Mouse (Mus musculus) embryonic stem cell, embryonic (primary cell): Measurements from ENCODE around the gene Ache.

Source experiments
- CTCF ChIA-PET, 4 experiments: fragments of 300-600 bp in 2 of 4; fragments of 350-600 bp in 2 of 4; sonication (Branson Sonifier 250); formaldehyde crosslinking; loops; one replicate each; lab custom pipeline; 2022; ENCODE audit warnings: inconsistent platforms in 2 of 4; lab: Charles Lee
- POLR2A ChIA-PET, 4 experiments: fragments of 300-600 bp in 2 of 4; fragments of 350-600 bp in 2 of 4; sonication (Branson Sonifier 250); formaldehyde crosslinking; loops; one replicate each; lab custom pipeline; 2022; ENCODE audit warnings: antibody characterized with exemption in 4 of 4, inconsistent platforms in 1 of 4; lab: Charles Lee

The Ache gene

DNA sequence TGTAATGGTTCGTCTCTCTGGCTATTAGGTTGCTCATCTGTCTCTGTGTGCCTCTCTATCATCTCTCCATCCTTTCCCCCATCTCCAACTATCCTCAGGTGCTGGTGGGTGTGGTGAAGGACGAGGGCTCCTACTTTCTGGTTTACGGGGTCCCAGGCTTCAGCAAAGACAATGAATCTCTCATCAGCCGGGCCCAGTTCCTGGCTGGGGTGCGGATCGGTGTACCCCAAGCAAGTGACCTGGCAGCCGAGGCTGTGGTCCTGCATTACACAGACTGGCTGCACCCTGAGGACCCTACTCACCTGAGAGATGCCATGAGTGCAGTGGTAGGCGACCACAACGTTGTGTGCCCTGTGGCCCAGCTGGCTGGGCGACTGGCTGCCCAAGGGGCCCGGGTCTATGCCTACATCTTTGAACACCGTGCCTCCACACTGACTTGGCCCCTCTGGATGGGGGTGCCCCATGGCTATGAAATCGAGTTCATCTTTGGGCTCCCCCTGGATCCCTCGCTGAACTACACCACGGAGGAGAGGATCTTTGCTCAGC, 4.1 kb downstream of the Ache start:
- ChIA-PET CTCF (interaction anchor here in 2 of 4 experiments (0.5 to 2.3 kb wide), 7 partner anchors 15 to 249 kb away, joined by 3 to 6 read pairs (median 3); no protein-coding TSS in a partner anchor), POLR2A (interaction anchor here in 2 of 4 experiments (0.6 to 7.4 kb wide), 6 partner anchors 13 to 292 kb away, joined by 3 to 135 read pairs (median 5); partner anchors contain the start of genes Srrt (in 2 of the 2) and Slc12a9 (in 1 of the 2))

DNA sequence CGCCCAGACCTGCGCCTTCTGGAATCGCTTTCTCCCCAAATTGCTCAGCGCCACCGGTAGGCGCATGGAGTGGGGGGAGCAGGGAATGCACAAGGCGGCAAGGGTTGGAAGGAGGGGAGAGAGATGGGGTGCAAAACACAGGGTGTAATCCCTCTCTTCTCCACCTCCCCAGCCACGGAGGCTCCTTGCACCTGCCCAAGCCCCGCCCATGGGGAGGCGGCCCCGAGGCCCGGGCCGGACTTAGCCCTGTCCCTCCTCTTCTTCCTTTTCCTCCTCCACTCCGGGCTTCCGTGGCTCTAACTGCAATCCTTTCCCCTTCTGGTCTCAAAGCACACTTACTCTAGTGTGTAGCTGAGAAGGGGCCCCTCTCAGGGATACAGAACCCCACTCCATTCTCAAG, 6.0 kb downstream of the Ache start:
- POLR2A ChIA-PET: interaction anchor here in 3 of 4 experiments (0.6 to 7.4 kb wide), 15 partner anchors 11 to 237 kb away, joined by 3 to 135 read pairs (median 4); partner anchors contain the start of genes Pop7 (in 2 of the 3) and Srrt (in 2 of the 3)
- CTCF ChIA-PET: interaction anchor here in 1 of 4 experiments (0.9 kb wide), 1 partner anchor 40 kb away, joined by 3 read pairs; the partner anchor contains the start of gene Slc12a9

DNA sequence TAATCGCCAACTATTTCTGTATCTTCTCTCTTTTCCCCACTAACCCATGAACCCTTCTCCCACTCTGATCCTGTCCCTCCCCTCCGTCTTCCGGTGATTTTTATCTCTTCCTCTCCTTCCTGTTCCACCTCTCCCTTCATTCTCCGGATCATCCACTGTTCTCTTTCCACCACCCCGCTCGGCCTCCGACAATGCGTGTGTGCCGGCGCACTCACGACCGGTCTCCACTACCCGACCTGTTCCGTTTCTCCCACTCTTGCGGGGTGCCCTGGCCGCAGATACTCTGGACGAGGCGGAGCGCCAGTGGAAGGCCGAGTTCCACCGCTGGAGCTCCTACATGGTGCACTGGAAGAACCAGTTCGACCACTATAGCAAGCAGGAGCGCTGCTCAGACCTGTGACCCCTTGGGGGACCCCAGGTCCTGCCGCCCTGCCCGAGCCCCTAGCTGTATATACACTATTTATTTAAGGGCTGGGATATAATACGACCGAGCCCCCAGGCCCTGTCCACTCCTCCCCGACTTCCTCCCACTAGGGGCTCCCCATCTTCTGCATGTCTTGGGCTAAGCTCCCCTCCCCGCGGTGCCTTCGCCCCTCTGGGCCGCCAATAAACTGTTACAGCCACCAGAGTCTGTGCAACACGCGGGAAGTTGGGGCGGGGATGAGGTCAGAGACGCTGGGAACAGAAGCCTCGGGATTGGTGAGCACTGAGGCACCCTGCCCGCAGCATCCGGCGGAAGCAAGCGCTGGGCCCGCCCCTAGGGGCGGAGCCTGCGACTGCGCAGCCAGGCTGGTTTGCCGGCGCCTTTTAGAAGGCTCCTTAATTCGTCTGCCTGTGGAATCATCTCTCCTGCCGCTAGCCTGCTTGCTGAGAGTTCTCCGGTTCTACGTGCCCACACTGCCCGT, 6.8 kb downstream of the Ache start, which contains the start of gene Ufsp1:
Gene Ufsp1 (plus strand): TSS at position 791 of the 905 bp plus-strand sequence.
- CTCF ChIA-PET: interaction anchor here in 3 of 4 experiments (0.5 to 0.9 kb wide), 5 partner anchors 40 to 1817 kb away, joined by 3 to 27 read pairs (median 4); partner anchors contain the start of gene Slc12a9 (in 1 of the 3)
- POLR2A ChIA-PET: interaction anchor here (0.6 to 7.4 kb wide), 23 partner anchors 10 to 714 kb away, joined by 3 to 135 read pairs (median 3); partner anchors contain the start of genes Pop7 (in 3 of the 4) and Srrt (in 3 of the 4)

DNA sequence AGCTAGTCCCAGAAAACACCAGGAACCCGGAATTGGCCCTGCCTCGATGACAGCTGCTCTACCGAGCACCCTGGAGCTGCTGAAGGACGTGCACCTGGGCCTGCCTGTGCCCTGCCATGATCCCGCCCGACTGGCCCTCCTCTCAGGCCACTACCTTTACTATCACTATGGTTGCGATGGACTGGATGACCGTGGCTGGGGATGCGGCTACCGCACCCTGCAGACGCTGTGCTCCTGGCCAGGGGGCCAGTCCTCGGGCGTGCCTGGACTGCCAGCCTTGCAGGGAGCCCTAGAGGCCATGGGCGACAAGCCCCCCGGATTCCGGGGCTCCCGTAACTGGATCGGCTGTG, 7.4 kb downstream of the Ache start:
- ChIA-PET CTCF (interaction anchor here in 2 of 4 experiments (0.5 to 0.6 kb wide), 2 partner anchors 87 to 1816 kb away, joined by 3 to 4 read pairs; no protein-coding TSS in a partner anchor), POLR2A (interaction anchor here (0.6 to 7.4 kb wide), 14 partner anchors 10 to 315 kb away, joined by 3 to 135 read pairs (median 6); partner anchors contain the start of genes Srrt (in 3 of the 4) and Pop7 (in 2 of the 4))

DNA sequence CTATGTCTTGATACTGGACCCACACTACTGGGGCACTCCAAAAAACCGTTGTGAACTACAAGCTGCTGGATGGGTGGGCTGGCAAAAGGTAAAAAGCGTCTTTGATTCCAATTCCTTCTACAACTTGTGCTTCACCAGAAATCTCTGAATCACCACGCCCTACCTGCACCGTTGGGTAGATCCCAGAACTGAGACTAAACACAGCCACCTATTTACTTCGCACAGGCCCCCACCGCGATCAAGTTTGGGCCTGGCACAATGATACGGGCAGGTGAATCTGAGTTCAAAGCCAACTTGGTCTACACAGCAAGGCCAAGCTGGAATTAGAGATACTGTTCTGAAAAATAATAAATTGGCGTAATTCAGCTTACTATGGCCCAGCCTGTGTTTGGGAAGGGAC, 8.0 kb downstream of the Ache start:
- CTCF ChIA-PET: no interaction called here
- POLR2A ChIA-PET: interaction anchor here (0.6 to 7.4 kb wide), 8 partner anchors 8 to 492 kb away, joined by 3 to 135 read pairs (median 6); partner anchors contain the start of genes Srrt (in 3 of the 4), Ache (in 1 of the 4) and Mepce (in 1 of the 4)

DNA sequence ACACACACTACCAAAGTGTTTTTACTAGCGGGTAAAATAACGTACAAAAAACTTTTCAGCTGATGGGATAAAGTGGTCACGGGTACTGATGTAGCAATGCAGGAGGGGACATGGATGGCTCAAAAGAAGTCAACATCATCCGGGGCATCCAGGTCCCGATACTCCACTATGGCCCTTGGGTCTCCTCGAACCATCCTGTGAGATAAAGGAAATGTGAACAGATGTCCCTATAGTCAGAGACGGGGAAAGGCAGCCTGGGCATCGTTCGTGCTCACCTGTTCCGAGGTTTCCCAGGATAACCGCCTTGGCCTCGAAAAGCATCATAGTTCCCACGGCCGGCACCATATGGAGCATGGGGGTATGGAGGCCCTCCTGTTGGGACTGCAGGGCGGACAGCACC, 8.4 kb downstream of the Ache start:
- CTCF ChIA-PET: interaction anchor here in 1 of 4 experiments (0.9 kb wide), 1 partner anchor 9 kb away, joined by 4 read pairs; no protein-coding TSS in a partner anchor
- POLR2A ChIA-PET: interaction anchor here (0.6 to 7.4 kb wide), 8 partner anchors 8 to 492 kb away, joined by 3 to 135 read pairs (median 6); partner anchors contain the start of genes Srrt (in 3 of the 4), Ache (in 1 of the 4) and Mepce (in 1 of the 4)

DNA sequence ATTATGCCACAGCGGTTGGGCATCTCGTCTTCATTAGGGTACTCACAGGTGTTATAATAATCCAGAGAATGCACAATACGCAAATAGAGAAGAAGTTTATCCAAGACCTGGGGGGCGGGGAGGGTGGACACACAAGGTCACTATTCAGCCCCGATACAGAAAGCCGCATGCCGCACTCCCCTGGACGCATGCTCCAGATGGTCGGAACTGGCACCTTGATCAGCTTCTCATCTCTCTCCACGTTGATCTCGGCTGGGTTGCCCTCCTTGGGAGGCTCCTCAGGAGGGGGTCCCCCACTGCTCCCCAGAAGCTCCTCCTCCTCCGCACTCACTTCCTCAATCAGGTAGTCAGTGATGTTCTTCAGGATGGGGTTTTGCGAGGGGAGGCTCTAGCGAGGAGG, 9.8 kb downstream of the Ache start:
- CTCF ChIA-PET: no interaction called here

DNA sequence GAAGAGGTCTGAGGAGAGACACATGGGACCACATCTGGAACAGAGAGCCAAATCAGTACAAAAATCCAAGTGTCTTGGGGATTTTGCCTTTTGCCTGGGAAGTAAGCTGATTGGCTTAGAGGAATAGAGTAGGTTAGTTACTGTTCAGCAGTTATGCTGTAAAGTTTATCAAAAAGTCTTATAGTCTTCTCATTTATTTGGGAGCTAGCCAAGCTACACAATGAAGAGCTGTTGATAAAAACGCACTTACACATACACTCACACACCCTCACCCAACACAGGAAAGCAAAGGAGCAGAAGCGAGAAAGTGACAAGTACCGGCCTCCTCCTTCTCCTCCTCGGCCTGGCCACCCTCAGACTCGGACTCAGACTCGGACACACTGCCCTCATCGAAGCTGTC, 11.9 kb downstream of the Ache start:
- ChIA-PET CTCF (interaction anchor here in 1 of 4 experiments (0.6 kb wide), 1 partner anchor 520 kb away, joined by 6 read pairs; no protein-coding TSS in a partner anchor), POLR2A (interaction anchor here in 2 of 4 experiments (0.9 to 1.3 kb wide), 2 partner anchors 12 to 15 kb away, joined by 4 to 5 read pairs; partner anchors contain the start of genes Ache (in 1 of the 2) and Trip6 (in 1 of the 2))

More for the DNA sequence above, 9.8 kb downstream of the Ache start:
- POLR2A ChIA-PET: interaction anchor here in 2 of 4 experiments (0.5 to 7.4 kb wide), 6 partner anchors 8 to 206 kb away, joined by 3 to 135 read pairs (median 3); partner anchors contain the start of genes Srrt (in 2 of the 2) and Pop7 (in 1 of the 2)

DNA sequence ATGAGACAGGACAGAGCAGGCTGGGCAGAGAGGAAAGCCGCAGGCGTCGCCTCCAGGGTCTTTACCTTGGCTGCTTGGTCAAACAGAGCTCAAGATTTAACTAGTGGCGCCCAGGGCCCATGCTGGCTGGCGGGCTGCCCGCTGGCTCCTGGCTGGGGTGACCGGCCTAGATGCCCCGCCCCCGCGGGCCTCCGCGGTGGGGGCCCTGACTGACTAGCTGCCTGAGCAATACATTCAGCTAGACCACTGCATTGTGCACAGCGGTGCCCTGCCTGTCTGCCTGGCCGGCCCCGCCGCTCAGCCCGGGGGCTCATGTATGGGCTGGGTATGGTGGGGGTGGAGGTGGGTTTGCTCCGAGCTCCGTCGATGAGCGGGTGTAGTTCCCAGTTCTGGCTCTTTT, 13.9 kb downstream of the Ache start:
- ChIA-PET POLR2A (interaction anchor here in 2 of 4 experiments (0.6 to 1.8 kb wide), 6 partner anchors 10 to 229 kb away, joined by 3 to 4 read pairs (median 3); partner anchors contain the start of genes Serpine1 (in 1 of the 2) and Slc12a9 (in 1 of the 2)), CTCF (interaction anchor here in 3 of 4 experiments (0.6 to 1.7 kb wide), 3 partner anchors 14 to 294 kb away, joined by 3 to 4 read pairs (median 4); partner anchors contain the start of gene Ache (in 1 of the 3))

DNA sequence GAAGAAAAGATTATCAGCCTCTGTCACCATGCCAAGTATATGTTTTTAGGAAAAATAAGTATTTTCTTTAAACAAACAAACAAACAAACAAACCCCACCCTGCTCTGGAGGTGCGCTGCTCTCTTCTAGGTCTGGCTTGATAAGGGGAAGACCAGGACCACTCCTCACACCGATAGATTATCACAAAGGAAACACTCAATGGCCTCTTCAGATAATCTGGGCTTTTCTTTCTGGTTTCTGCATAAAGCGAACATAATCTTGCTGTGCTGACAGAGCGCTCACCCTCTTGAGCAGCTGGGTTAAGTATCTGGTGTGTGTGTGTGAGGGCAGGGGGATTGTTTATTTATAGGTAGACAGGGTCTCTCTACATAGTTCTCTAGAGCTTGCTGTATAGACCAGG, 16.3 kb downstream of the Ache start:
- POLR2A ChIA-PET: interaction anchor here (0.6 to 7.1 kb wide), 16 partner anchors 7 to 258 kb away, joined by 3 to 135 read pairs (median 6); partner anchors contain the start of genes Ufsp1 (in 3 of the 4), Ache (in 2 of the 4), Trip6 (in 2 of the 4) and Ephb4 (in 1 of the 4)
- CTCF ChIA-PET: interaction anchor here in 3 of 4 experiments (0.5 to 1.3 kb wide), 6 partner anchors 15 to 1335 kb away, joined by 3 to 4 read pairs (median 3); partner anchors contain the start of gene Fis1 (in 1 of the 3)

DNA sequence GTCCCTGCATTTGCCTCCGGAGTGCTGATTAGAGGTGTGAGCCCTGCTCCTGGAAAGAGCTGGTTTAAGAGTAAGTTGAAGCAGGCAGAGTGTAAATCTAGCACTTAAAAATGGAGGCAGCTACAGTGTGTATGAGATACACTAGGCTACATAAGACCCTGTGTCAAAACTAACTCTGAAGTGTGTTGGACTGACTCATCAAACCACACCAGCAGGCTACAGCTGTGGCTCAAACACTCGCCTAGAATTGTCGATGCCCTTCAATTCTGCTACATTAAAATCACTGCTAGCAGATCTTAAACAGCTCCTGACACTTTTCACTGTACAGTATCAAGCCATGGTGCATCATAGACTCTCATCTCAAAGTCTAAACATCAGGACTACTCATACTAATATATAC, 16.8 kb downstream of the Ache start:
- POLR2A ChIA-PET: interaction anchor here (0.6 to 7.1 kb wide), 19 partner anchors 8 to 259 kb away, joined by 3 to 135 read pairs (median 6); partner anchors contain the start of genes Ufsp1 (in 3 of the 4), Ache (in 2 of the 4), Ephb4 (in 1 of the 4) and Slc12a9 (in 1 of the 4)
- CTCF ChIA-PET: interaction anchor here in 2 of 4 experiments (0.5 to 1.5 kb wide), 4 partner anchors 17 to 1335 kb away, joined by 3 read pairs; partner anchors contain the start of genes Ache (in 1 of the 2) and Fis1 (in 1 of the 2)

DNA sequence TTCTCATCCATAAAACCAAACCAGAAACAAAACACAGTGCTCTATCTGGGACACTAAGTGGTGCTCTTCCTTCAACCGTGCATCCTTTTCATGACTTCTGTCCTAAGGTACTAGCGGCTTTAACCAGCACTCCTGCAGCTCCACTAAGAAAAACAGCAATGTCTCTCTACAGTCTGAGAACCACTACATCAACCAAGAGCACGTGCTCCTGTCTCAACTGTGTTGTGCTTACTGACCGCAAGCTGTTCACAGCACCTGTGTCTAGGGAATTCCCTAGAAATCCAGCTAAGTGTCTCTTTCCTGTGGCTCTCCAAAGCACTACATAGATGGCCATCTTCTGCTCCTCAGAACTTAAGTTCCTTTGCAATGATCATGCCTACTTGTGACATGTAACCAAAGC, 17.5 kb downstream of the Ache start:
- ChIA-PET POLR2A (interaction anchor here (0.5 to 7.1 kb wide), 24 partner anchors 9 to 388 kb away, joined by 3 to 135 read pairs (median 6); partner anchors contain the start of genes Ufsp1 (in 3 of the 4), Ache (in 2 of the 4), Trip6 (in 2 of the 4) and Ephb4 (in 1 of the 4)), CTCF (interaction anchor here in 2 of 4 experiments (0.8 to 1.5 kb wide), 2 partner anchors 18 kb away, joined by 3 to 4 read pairs; partner anchors contain the start of gene Ache (in 1 of the 2))

DNA sequence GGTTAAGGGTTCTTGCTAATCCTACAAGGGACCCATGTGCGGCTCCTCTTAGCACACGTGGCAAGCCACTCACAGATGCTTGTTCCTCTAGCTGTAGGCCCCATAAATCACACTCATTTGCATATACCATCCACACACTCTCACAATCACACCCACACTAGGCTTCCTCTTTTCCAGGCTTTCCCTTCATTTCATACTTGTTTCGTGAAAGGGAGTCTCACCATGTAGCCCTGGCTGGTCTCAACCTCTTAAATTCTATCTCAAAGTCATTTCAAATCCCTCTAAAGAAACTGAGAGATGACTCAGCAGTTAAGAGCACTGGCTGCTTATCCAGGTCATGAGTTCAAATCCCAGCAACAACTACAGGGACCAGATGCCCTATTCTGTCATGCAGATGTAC, 18.5 kb downstream of the Ache start:
- POLR2A ChIA-PET: interaction anchor here (0.6 to 7.1 kb wide), 25 partner anchors 8 to 353 kb away, joined by 3 to 135 read pairs (median 7); partner anchors contain the start of genes Ache (in 2 of the 4), Pop7 (in 2 of the 4), Ufsp1 (in 2 of the 4) and Ephb4 (in 1 of the 4)
- CTCF ChIA-PET: interaction anchor here in 2 of 4 experiments (0.6 to 1.4 kb wide), 3 partner anchors 15 to 147 kb away, joined by 3 to 7 read pairs (median 3); partner anchors contain the start of gene Ache (in 1 of the 2)

DNA sequence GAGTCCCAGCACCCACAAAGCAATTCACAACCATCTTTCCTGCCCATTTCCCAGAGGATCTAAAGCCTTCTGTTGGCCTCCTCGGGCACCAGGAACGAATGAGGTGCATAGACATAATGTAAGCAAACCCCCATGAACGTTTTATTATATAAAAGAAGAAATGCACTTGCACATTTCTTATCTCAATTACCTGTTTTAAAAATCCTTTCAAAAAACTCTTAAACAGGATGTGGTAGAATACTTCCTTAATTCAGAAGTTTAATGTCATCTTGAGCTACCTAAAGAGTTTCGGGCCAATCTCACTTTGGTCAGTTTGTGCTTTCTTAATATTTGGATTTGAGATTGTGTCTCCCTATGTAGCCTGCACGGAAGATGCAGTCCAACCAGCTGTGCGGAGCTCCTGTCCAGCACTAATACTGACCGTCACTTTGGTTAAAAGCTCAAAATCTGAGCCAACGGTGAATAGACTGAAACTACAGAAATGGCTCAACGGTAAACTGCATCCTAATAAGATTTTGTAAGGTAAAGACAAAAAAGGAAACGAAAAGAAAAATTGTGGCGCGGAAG, 19.2 kb downstream of the Ache start:
- ChIA-PET POLR2A (interaction anchor here in 3 of 4 experiments (0.6 to 7.1 kb wide), 23 partner anchors 7 to 354 kb away, joined by 3 to 135 read pairs (median 8); partner anchors contain the start of genes Ache (in 2 of the 3), Ufsp1 (in 2 of the 3), Ephb4 (in 1 of the 3) and Epo (in 1 of the 3)), CTCF (interaction anchor here in 2 of 4 experiments (1.0 to 1.5 kb wide), 3 partner anchors 10 to 19 kb away, joined by 3 to 7 read pairs (median 3); partner anchors contain the start of gene Ache (in 1 of the 2))

DNA sequence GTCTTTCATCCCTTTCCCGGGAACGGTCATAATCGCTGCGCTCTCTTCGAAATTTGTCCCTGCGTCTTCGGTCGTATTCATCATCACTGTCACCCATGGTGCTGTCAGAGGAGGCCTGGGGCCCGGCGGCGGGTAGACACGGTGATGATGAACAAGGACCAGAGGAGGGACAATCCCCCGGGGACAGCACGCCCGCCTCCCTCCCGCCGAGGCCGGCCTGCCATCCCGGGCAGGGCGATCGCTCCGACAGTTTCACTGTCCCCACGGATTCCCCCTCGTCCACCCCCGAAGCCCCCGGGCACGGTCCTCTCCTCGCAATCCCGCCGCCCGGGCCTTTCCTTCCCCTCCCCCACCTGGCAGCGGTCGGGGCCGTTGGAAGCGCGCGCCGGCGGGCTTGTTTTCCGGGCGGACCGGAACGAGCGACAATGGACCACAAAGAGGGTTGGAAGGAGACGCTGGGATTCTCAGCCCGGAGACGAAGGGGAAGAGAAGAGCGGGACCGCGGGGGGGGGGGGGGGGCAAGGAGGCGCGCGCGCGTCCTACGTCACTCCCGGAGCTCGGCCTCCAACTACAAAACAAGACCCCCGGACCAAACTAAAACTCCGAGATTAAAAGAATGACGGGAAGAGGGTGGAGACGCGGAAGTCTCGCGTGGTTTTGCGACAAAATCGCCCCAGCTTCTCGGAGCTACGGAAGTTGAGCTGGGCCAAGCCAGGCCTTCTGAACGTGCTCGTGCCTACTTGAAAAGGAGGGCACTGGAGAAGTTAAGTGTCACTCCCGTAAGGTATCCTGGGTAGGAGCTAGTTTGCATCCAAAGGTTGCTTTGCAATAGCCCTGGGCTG, 20.0 kb downstream of the Ache start, which contains the start of gene Srrt:
Gene Srrt (minus strand): TSS at position 604 of the 842 bp plus-strand sequence.
- ChIA-PET CTCF (interaction anchor here in 3 of 4 experiments (0.6 to 1.5 kb wide), 6 partner anchors 9 to 345 kb away, joined by 3 to 10 read pairs (median 4); partner anchors contain the start of genes Pop7 (in 2 of the 3) and Ache (in 1 of the 3)), POLR2A (interaction anchor here (0.6 to 7.1 kb wide), 50 partner anchors 9 to 435 kb away, joined by 3 to 135 read pairs (median 4); partner anchors contain the start of genes Slc12a9 (in 3 of the 4), Ufsp1 (in 3 of the 4), Ache (in 2 of the 4) and Ephb4 (in 2 of the 4))
